Mouse (Mus musculus): ENCODE results near the gene Catip.

The Catip gene

DNA sequence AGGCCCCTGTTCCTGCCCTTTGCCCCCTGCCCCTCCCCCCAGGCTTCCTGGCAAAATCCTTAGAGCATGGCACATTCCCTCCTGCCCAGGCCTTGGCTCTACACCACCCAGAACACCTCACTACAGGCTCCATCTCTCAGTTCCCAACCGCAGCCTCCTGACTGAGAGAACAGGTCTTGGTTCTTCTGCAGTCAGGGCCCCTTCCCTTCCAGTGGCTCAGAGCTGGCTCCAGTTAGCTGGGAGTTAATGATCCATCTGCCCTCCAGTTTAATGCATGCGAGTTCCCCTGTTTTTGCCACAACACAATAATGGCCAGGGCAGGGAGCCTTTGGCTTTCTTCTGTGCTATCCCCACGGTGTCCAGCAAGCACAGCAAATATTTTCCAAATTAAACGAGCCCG, 18.7 kb upstream of the Catip start:
- no peak for DNase-seq (ENCODE audit: low spot score)

DNA sequence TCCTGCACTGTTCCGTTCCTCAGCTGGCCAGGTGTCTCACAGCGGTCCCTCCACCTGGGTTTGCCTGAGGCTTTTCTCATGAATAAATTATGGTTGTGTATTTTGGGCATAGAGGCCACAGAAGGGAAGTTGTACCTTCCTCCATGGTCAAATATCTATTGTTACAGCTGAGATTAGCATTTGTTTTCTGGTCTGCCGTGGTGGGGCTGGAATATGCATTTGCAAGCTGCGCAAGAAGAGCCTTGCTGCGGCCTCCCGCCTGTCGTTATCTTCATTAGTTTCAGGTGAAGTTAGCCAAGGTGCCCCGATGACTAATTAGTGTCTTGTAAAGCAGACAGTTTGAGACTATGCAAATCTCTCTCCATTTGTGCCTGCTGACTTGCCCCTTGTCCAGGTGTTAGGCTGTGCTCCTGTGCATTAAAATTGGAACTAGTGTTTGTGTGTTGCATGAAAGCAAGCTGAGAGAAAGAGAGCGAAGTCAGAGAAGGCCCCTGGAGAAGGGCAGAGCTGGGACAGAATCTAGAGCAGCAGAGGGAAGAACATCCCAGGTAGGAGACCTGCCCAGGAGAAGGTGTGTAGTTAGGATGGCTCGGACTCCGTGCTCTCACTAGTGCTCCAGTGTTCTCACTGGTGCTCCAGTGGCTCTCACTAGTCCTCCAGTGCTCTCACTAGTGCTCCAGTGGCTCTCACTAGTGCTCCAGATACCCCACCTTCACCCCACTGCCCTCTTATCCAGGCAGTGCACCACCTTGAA, 17.6 kb upstream of the Catip start:
- DNase-seq (ENCODE audit: low spot score), result no peak

- no peak for DNase-seq (ENCODE audit: low spot score)
Observed at GRCm38 (mm10) chr1:74351185-74351769, 10.6 kb upstream of the Catip start.

- DNase-seq (ENCODE audit: low spot score), result no peak
Observed at GRCm38 (mm10) chr1:74352532-74353096, 9.3 kb upstream of the Catip start.

GRCm38 (mm10) chr1:74353453-74354229, 8.3 kb upstream of the Catip start:
- no peak for DNase-seq (ENCODE audit: low spot score)

DNA sequence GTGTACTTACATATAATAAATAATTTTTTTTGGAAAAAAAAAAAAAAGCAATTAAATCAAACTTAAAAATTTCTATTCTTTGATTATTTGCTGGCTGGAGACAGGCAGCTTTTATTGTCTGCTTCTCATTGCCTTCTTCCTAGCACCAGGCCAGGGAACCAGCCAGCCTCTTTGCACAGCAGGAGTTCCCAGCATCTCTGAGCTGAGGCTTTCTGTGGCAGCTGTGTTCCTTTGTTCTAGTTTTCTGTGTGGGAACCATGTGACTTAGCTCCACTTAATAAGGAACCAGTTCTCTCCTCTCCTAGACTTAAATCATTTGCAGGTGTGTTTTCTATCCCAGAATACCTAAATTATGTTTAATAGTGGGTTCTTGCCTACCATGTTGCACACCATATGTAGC, 4.4 kb upstream of the Catip start:
- DNase-seq (ENCODE audit: low spot score), result no peak

DNA sequence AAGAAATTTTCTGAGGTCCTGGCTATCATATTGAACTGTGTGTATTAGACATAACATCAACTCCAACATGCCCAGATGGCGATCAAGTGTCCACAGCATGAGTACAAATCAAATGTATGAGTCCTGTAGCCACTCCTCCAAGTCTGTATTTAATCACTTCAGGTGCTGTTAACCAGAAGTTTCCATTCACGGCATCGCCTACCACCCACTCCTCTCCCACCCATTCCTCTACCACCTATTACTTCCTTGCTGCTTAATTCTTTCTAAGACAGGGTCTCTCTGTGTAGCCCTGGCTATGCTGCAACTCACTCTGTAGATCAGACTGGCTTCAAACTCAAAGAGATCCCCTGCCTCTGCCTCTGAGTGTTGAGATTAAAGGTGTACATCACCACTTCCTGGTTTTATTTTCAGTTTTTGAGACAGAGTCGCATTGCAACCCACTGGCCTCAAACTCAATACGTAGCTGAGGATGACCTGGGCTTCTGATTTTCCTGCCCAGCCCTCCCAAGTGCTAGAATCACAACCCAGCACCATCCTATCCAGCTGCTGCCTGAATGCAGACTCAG, 1.9 kb upstream of the Catip start:
- no peak for DNase-seq (ENCODE audit: low spot score)

GRCm38 (mm10) chr1:74362325-74363229, 669 bp downstream of the Catip start:
- DNase-seq (ENCODE audit: low spot score), result no peak

DNA sequence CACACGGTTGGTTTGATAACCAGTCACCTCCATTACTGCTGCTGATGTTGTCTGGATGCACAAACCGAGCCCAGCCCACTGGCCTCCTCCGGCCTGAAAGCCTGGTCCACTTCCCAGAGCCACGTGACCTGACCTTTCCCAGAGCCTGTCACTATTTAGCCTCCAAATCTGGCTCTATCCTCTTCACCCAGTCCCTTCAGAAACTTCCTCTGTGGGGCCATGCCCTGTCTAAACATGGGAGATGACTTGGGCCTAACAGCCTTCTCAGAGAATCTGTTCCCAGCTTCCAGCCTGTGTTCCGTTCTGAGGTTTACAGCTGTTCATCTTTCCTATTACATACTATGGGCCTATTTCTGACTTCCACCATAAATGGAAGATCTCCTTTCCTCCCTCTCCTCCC, 1.5 kb downstream of the Catip start:
- no peak for DNase-seq (ENCODE audit: low spot score)

- DNase-seq (ENCODE audit: low spot score), result no peak
Observed at GRCm38 (mm10) chr1:74364270-74364669, 2.4 kb downstream of the Catip start.

- DNase-seq (ENCODE audit: low spot score), result peak; percentile 67
Observed at GRCm38 (mm10) chr1:74367886-74368645, 6.2 kb downstream of the Catip start.

DNA sequence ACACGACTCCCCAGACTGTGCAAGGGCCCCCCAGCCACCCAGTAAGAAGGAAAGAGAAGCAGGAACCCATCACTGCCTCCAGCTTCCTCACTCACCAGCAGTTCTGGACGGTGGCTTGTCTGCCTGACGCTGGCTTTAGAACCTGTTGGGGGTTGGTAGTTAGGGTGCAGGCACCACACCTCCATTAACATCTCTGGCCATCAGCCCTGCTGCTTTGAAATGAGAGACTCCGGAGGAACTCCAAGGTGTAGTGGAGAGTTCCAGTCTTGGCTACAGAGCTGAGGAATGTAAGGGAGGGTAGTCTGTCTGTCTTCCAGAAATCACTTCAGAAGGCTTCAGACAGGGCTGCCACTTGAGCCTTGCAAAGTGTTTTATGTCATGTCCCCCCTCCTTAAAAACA, 8.1 kb downstream of the Catip start:
- no peak for DNase-seq (ENCODE audit: low spot score)

DNA sequence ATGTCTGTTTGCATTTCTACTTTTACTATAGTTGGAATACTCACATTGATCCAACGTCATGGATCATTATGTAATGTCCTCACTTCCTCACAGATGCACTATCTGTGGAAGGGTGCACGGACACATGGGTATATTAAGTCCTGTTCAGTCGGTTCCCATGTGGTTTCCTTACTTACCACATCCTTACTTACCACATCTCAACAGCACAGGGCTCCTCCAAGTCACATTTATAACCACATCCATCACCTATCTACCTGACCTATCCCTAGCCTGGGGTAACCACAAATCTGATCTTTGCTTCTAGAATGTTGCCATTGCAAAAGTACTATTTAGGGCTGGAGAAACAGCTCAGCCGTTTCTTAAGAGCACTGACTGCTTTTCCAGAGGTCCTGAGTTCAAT, 11.5 kb downstream of the Catip start:
- DNase-seq (ENCODE audit: low spot score), result no peak

DNA sequence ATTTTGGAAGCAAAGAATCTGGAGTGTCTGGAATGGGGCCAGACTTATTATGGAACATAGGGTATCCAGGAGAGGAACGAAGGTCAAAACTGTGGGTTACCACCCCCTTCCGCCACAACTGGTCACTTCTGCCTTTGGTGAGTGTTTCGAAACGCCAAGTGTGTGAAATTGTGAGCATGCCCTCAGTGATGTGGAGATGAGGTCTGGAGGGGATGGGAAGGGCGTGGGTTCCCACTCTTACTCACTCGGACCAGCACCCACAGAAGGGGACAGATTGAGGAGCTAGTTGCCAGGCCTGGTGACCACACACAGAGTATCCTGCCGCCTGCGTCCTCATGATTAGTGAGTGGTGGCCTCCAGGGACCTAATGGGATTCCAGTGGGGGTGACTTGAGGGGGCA, 13.1 kb downstream of the Catip start, which contains the start of gene Slc11a1:
Gene Slc11a1, plus strand, starts transcription at position 216 of the 400 bp plus-strand sequence.
- no peak for DNase-seq (ENCODE audit: low spot score)

GRCm38 (mm10) chr1:74375561-74375960, 13.7 kb downstream of the Catip start:
- DNase-seq (ENCODE audit: low spot score), result no peak

DNA sequence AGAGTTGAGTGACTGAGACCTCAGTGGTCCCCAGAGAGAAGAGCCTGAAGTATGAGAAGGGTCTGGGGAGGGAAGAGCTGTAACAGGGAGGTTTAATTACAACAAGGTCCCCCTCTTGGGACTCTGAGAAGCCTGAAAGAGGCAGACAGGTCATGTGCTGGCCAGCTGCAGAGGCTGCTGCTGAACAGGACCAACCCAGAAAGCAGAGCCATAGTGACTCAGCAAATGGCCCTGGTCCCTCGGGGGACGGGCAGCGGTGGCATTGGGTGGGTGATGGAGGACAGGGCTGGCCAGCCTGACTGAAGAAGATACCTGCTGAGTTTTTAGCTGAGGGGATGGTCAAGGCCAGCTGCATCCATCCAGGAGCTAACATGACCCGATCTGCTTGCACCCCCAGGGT, 14.5 kb downstream of the Catip start:
- DNase-seq (ENCODE audit: low spot score), result no peak

DNA sequence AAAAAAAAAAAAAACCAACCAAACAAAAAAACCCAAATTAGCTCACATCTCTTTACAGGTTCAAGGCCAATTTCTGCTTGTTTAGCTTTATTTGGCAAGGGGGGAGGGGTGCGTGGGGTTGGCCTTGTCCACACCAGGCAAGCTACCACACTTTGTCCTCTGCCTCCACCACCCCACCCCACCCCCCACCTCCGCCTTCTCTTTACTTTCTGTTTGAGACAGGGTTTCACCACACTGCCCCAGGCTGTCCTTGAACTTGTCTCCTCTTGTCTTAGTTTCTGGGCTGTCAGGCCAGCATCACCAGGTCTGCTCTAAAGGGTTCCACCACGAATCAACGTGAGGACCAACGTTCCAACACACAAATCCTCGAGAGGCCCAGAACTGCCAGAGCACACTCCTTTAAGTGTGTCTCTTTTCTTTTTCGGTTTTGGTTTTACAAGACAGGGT, 17.2 kb downstream of the Catip start:
- no peak for DNase-seq (ENCODE audit: low spot score)

GRCm38 (mm10) chr1:74380484-74380883, 18.6 kb downstream of the Catip start:
- DNase-seq (ENCODE audit: low spot score), result no peak

DNA sequence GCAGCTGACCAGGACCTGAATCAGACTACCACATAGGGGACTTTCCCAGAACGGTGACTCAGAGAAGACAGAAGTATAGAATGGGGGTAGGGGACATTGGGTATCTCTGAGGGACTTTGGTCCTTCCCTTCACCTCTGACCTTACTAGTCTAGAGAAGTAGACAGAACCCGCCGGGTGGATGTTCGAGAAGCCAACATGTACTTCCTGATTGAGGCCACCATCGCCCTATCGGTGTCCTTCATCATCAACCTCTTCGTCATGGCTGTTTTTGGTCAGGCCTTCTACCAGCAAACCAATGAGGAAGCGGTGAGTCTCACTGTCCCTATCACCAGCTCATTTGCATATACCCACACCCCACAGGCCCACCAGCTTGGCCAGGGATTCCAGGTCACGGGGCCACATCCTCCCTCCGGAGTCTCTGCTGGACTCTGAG, 19.7 kb downstream of the Catip start:
- DNase-seq (ENCODE audit: low spot score), result no peak

- no peak for DNase-seq (ENCODE audit: low spot score)
Observed at GRCm38 (mm10) chr1:74383385-74383784, 21.5 kb downstream of the Catip start.
